Mouse (Mus musculus): Measurements from ENCODE around the gene Gm8906.
"Not testable (repeated sequence)": the region's sequence is repeated elsewhere in the genome, so short reads cannot be mapped to it uniquely, and the experiment has no call there.

Gene Gm8906

GRCm38 (mm10) chr5:11502385-11502784 is at the start of gene Gm8906:
Gene Gm8906, plus strand, starts transcription at chr5:11502685.
- DNase-seq (ENCODE audit: extremely low read depth, insufficient read length, low spot score) = not testable (repeated sequence)
